Mouse (Mus musculus): ENCODE measurements around the gene Mon1b.

The Mon1b gene

DNA sequence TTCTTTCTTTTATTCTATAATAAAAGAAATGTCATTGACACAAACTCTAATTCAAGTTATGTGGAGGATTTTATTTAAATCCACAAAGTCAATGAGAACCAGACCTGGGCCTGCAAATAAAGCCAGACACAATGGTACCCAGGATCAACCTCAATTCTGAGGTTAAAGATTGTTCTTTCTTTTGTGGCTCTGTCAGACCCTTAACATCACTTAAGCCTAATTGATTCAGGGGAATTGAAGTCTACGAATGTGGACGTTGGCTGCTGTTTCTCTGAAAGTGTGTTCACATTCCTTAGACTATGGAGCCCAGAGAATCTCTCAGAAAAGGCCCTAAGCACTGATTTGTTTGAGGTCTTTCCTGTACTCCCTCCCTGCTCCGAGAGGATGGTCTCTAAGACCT, 37.9 kb downstream of the Mon1b start:
- no peak for DNase-seq (ENCODE audit: low spot score in 2 of 2)

GRCm38 (mm10) chr8:113674611-113675010, 39.2 kb downstream of the Mon1b start:
- no peak for DNase-seq (ENCODE audit: low spot score in 2 of 2)

GRCm38 (mm10) chr8:113675281-113675680, 39.9 kb downstream of the Mon1b start:
- no peak for DNase-seq (ENCODE audit: low spot score in 2 of 2)

DNA sequence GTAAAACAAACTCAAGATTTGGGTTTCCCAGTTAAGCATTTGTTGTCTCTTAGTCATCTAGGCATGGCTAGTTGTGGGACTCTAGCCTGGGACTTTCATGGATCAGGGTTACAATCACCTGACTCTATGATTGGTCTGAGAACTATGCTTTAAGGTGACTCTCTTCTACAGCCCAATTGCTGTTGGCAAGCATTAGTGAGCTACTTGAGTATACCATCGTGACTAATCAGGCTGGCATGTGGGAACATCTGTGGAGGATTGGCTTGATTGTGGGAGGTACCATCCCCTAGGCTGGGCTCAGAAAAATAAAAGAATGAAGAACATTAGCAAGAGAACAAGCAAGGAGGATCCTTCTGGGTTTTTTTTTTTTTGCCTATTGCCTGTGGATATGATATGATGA, 41.4 kb downstream of the Mon1b start:
- no peak for DNase-seq (ENCODE audit: low spot score in 2 of 2)

DNA sequence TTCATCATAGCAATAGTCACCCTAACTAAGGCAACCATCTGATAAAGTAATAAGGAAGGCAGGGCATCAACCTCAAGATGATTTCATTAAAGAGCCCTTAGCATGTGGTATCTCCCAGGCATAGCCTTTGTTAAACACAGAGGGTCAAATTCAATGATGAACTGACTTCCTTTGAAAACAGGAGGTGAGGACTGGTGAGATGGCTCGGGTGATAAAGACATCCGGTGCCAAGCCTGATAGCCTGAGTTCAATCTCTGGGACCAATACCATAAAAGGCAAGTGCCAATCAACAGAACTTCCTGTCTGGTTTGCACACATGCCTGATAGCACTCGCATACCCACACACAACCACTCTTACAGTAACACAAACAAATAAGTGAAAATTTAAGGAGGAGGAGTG, 44.0 kb downstream of the Mon1b start:
- DNase-seq (ENCODE audit: low spot score in 2 of 2) = no peak

DNA sequence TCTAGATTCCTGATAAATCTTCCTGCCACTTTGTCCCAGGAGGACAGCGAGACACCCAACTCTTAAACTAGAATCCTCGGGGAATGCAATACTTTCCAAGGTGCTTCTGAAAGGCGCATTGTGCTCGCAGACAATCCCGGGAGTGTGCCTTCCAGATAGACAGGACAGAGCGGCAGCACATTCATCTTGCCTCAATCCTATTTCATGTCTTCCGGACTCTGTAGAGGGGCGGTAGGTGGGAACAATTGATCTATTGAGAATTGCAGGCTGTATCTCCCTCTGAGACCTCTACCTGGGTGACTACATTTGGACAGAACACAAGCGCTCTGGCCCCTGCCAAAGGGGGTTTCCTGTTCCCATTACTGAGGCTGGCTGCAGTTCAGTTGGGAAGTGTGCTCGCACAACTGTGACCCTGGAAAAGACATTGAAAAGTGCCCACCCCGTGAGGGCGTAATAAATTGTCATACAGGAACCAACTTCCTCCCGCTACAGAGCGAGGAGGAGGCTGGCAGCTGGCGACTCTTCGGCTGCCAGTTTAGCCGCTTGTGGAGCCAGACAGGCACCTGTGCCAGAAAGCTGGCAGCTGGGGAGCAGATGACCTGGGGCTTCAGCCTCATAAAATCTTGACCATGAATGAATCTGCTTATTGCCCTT, 52.6 kb downstream of the Mon1b start:
- no peak for DNase-seq (ENCODE audit: low spot score in 2 of 2)

DNA sequence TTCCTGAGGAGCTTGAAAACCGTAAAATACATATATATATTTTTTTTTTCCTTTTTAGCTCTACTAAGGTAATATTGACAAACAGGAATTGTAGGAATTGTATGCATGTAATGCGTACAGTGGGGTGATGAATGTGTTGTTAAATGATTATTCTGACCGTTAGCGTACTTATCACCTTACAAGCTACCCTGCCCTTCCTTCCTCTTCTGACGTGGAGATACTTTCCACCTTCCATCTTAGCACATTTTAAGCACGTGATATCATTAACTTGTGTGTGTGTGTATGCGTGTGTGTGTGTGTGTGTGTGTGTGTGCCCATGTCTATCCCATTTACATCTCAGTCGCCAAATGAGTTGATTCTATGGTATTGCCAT, 53.1 kb downstream of the Mon1b start:
- no peak for DNase-seq (ENCODE audit: low spot score in 2 of 2)

DNA sequence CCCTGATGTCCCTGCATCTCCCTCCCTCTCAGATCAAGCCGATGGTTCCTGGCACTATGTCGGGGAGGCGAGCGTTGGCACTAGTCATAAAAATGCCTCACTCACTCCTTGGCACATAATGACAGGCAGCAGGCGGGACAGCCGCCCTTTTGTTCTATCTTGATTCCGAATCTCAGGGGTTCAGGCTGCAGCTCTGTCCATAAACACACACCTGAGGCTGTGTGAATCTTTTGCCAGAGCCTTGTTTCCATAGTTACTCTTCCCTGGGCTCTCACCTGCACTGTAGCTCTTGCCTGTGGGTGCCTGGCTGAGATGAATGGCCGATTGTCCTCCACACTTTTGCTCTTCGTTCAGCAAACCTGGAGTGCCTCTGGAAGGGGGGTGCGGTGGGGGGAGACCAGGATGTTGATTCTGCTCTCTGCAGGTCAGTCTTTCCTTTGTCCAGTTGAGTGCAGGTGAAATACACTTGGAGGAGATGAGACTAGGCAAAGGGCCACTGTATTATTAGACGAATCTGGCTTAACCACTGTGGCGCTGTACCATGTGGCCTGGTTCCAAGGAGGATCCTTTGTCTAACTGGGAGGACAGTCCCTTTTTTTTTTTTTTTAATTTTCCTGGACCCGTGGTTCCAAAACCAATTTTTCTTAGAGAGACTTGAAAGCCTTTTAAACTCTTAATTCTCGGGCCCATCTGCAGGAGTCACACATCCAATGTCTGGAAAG, 56.4 kb downstream of the Mon1b start:
- no peak for DNase-seq (ENCODE audit: low spot score in 2 of 2)

Measured in spleen, postnatal 14 days (tissue).